Mouse (Mus musculus) ovary, postnatal 10 days (tissue): ENCODE measurements around the gene Elfn1.
"Not testable (repeated sequence)": the region's sequence is repeated elsewhere in the genome, so short reads cannot be mapped to it uniquely, and the experiment has no call there.

ENCODE experiments used
- DNase-seq: peaks from one replicate; pipeline ENCODE4 v3.0.0; 2022; ENCODE audit warnings: low spot score

Gene Elfn1

DNA sequence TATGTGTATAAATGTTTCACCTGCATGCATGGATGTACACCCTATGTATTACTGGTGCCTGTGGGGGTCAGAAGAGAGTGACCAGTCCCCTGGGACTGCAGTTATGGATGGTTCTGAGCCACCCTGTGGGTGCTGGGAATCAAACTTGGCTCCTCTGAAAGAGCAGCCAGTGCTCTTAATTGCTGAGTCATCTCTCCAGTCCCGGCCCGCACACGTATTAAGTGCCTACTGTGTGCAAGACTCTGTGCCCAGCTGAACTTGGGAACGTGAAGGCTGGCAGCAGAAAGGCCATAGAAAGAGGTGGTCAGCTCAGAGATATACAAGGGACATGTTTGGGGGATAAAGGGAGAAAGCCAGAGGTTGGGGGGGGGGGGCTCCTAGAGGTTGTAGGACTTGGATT is 68.8 kb downstream of the Elfn1 start:
- no peak for DNase-seq

DNA sequence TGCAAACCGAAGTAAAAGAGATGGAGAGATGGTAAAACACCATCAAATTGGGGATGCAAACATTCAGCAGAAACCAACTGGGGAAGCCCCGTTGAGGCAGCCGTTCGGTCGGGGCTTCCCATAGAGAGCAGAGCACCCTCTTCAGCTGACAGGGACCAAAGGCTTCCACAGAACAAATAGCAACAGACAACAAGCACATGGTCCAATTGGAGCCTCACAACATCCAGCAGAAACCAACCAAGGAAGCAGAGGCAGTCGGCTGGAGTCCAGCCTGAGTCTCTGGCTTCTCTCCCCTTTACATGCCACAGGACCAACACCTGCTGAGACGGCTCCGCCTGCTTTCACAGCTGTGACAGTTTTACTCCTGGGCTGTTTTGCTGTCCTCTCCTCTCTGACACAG is 69.7 kb downstream of the Elfn1 start:
- DNase-seq: no peak

DNA sequence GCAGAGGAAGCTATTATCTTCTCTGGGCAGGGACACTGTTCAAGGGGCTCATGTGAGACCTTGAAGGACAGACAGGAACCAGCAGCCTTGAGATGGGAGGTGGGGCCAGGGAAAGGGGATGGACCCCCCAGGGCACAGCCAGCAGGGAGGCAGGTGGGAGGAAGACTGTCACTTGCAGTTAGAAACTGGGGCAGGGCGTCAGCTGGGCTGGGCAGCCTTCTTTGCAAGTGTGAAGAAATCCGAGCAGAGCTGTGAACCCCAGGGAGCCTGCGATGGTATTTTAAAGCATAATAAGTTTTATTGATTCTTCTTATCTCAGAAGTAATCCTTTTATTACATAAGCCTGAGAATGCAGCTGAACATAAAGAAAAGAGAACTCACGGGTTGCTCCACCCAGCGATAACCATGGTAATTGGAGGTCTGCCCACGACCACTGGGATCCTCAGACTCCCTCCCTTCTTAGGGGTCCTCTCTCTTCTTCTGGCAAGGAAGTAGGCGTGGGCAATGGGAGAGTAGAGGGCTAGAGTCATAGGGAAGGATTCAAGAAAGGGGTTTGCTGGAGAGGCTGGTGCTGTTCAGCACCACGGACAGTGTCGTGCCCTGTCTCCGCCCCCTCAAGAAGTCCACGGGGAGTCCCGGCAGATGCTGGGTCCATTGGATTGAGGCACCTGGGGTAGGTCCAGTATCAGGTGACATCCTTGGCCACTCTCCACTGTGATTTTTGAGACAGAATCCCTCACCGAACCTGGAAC is 71.0 kb downstream of the Elfn1 start:
- no peak for DNase-seq

DNA sequence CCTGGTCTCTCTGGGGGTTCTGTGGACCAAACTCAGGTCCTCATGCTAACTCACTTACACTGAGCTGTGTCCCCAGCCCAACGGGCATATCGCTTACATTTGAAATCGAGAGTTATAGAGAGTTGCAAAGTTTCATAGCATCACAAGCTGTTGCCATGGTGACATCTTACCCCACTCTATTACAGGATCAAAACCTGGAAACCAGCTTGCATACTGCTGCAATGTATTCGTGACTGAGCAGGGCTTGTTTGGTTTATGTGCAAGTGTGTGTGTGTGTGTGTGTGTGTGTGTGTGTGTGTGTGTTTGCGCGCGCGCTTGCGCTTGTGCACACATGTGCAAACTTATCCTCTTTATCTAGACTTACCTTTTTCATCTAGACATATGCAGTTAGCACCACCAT is 71.6 kb downstream of the Elfn1 start:
- no peak for DNase-seq

DNA sequence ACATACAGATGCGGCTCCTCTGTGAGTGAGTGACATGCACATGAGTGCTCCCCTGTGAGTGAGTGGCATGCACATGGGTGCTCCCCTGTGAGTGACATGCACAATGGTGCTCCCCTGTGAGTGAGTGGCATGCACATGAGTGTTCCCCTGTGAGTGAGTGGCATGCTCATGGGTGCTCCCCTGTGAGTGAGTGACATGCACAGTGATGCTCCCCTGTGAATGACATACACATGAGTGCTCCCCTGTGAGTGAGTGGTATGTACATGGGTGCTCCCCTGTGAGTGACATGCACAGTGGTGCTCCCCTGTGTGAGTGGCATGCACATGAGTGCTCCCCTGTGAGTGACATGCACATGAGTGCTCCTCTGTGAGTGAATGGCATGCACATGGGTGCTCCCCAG is 74.2 kb downstream of the Elfn1 start:
- no peak for DNase-seq

DNA sequence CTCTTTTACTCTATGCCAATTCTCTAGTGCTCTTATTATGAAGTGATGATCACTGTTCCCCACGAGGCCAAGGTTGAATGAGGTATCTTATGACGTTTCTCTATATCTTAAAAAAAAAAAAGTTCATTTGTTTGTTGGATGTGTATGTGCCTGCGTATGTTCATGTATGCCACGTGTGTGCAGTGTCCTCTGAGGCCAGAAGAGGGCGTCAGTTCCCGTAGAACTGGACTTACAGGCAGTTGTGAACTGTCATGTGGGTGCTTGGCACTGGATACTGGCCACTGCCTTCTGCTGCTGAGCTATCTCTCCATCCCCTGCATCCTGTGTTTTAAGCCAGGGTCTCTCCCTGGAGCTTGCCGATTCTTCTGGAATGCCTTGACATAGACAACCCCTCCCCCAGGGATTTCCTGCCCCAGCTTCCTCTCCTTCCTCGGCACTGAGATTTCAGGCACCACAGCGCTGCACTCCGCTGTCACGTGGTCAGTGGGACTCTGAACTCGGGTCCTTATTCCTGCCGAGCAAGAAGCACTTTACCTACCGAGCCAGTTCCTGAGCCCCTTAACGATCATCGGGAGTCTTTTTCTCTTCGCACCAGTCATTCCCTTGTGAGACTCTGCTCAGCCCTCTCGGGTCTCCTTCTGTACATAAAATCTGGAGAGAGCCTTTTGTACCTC is 77.5 kb downstream of the Elfn1 start:
- no peak for DNase-seq

DNA sequence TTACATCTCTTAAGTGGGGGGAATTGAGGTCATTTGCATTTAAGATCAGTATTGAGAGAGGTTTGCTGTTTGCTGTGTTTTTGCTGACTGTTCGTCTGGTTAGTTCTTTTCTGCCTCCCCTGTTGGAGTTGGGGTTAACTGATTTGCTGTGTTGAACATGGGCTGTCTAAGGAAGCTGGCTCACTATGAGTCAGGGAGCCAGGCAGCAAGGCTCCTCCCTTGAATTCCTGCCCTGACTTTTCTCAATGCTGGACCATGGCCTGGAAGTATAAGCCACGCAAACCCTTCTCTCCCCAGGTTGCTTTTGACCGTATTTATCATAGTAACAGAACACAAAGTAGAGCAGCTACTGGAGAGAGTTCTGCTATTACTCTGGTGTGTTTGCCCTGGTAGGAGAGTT is 83.8 kb downstream of the Elfn1 start:
- no peak for DNase-seq

DNA sequence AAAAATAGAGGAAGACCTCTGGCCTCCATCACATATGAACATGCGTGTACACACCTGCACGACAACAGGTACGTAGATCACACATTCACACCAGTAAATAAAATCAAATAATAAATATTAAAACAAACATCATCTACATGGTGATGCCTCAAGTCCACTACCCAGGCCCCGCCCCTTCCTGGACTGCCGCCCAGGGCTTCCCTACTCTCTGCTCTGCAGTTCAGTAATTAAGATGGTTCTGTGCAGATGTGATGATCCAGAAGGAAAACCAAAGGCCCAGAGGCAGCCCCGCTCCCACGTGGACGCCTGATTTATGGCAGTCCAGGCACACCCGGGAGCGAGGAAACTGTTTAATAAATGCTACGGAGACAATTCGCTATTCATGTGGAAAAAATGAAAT is 90.6 kb downstream of the Elfn1 start:
- DNase-seq: not testable (repeated sequence)

DNA sequence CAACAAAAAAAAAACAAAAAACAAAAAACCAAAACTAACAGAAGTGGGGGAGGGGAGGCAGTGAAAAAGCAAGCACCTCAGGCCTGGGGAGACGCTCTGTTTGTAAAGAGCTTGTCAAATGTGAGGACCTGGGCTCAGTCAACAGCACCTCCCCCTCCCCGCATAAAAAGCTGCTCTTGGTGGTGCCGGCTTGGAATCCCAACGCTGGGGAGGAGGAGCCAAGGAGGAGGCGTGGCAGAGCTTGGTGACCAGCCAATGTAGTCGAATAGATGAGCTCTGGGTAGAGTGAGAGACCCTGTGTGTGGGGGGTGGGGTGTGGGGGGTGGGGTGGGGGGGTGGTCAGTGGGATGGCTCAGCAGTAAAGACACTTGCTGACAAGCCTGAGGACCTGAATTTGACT is 91.2 kb downstream of the Elfn1 start:
- no peak for DNase-seq

DNA sequence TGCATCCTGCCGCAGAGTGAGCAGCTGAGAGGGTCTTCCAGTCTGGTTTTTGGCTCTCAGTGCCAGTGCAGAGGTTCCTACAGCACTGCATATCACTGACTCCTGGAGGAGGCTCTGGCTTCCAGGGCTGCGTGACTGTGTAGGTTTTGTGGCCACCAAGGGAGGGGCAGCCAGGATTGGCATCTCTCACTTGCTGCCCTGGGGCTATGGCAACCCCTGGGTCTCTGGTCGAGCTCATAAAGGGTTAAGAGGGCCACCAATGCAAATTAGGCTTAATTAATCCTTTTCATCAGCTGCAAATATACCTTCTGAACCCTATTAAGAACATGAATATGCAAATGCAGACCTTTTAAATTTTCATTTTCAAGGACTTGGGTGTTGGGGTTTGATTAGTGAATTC is 94.8 kb downstream of the Elfn1 start:
- no peak for DNase-seq

DNA sequence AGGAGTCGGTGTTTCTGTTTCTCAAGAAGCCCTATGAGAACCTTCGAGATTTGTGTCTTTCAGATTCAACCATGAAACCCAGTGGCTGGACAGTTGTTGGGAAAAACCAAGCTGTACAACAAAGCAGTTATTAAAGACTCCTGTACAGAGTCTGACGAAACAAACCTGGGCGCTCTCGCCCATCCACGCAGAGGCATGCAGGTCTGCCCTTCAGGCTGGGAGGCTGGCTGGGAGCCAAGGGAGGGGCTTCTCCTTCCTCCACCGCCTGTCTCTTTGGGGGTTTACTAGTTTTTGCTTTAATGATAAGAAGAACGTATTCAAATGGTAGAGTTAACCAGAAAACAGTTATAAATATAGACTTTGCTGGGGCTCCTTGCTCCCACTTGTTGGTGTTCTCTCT is 99.1 kb downstream of the Elfn1 start:
- DNase-seq: no peak

DNA sequence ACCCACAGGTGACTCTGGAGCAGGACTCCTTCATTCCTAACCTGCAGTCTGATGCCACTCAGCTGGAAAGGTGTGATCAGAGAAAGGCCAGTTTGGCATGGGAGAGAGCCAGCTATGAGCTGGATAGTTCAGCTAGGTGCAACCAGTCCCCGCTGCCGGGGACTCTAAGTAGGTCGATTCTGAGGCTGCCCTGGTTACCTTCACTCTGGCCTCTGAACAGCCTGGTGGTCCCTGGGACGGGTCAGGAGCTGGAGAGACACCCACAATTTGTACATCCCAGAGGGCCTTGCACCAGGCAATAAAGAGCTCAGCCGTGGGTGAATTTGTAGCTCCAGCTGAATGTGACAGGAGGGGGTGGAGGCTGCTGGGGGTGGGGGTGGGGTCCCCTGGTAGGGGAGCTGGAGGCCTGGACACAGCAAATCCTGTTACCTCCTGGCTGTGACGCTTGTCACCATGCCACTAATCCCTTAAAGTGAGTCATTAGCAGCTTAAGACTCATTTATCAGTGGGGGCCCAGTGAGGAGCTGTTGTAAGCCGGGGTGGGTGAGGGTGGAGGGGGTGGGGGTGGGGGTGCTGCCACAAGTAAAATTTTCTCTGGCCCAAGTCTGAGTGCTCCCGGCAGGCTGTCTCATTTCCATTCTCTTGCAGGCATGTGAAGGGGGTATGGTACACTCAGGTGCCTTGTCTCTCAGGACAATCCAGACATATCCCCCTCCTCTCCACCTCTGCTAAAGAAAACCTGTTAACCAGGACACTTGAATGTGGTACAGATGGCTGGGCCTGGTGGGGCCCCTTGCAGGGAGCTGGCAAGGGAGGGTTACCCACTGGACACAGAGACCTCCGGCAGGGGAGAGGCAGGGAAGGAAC is 100.1 kb downstream of the Elfn1 start:
- DNase-seq: no peak

DNA sequence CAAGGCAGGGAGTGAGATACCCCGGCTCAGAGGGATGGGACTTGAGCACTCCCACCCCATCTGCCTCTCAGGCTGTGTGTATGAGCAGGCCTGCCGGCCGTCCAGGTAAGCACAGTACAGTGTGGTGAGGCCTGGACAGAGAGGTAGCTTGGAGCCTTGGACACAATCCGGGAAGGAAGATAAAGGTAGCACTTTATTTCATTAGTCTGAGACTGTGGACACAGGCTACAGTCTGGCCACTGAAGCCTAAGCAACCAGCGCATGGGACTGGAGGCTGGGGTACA is 100.7 kb downstream of the Elfn1 start:
- DNase-seq: no peak

DNA sequence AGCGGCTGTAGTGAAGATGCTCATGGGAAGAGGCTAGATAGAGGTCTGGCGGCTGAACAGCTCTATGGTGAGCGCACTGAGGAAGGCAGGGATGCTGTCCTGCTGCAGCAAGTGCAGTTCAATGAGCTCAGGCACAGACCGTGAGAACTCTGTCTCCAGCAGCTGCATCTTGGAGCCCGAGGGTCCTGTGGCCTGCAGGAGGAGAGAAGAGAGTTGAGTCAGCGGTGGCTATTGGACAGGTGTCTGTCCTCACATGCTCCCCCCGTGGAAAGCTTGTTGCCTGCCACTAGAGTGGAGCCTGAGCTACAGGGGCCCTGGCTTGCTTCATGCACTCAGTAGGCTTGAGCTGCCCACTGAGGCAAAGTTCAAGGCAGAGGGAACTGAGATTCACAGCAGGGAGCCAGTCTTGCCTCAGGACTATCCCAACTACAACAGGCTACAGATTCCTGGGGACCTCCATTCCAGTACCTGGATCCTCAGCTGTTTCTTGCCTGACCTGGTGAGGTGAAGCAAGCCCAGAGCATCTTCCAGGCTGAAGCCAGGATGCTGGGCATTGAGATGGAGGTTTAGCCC is 101.4 kb downstream of the Elfn1 start:
- no peak for DNase-seq

DNA sequence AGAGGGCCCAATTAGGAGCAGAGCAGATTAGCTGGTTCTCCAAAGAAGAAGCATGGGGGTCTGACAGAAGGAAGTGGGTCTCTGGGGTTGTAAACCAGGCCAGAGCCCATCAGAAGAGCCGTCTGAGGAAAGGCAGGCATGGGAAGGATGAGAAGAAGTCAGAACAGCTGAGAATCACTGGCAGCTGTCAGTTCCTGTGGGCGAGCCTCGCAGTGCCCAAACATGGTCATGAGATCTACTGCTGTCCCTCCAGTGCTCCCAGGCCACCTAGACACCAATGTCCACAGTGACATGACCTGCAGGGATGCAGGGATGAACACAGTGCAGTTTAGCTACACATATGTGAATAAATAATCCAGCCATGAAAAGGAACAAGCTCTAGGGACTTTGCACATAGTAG is 102.7 kb downstream of the Elfn1 start:
- no peak for DNase-seq

DNA sequence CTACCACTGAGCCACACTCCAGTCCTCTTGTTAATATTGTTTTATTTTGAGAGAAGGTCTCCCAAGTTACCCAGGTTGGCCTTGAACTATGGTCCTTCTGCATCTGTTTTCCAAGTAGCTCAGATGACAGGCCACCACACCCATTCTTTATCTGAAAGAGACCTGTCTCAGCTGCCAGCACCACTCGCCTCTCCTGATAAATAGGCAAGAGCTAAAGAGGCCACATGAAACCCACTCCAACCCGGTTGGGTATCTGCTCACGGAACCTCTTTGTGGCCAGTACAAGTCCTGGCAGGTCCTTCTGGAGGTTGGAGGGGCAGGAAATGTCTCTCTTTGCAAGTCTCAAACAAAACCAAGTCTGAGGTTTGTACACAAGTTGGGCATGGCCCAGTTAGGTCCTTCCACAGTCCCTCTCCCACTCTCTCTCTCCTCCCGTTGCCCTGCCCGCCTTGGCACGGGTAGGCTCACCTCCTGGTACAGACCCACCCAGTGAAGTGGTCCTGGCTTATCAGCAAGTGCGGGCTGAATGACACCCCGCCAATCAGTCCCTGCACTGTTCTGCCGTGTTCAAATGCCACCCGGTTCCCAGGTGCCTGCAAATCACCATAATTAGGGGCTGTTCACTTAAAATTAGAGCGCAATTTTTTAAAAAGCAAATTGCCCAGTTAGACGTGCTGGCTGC is 104.7 kb downstream of the Elfn1 start:
- DNase-seq: no peak

DNA sequence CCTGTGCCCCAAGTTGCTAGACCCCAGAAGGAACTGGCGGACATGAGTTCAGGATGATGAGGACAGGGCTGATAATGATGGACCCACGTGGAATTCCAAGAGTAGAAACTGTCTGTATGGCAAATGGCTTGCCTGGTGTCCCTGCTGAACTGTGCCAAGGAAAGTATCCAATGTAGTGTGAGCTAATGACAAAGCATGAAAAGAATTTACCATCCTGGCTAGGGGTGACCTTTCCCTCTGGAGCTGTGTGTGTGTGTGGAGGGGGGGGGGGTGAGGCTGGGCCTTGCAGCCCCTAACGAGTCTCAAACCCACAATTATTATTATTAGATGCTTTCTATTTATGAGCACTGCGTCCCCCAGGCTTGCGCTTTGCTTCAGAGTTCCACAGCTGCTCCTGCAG is 105.9 kb downstream of the Elfn1 start:
- no peak for DNase-seq

DNA sequence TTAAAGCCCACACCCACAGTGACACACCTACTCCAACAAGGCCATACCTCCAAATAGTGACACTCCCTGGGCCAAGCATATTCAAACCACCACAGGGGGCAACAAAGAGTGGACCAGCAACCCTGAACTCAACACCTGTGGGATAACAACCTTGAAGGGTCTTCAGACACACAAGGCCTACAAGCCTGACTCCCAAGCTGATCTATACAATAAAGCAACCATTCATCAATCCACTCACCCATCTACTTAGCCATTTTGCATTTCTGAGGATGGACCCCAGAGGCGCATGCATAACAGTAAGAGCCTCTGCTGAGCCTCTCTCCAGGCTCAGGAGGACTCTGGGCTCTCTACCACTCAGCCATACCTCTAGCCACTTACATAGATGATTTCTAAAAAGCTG is 109.2 kb downstream of the Elfn1 start:
- DNase-seq: no peak

DNA sequence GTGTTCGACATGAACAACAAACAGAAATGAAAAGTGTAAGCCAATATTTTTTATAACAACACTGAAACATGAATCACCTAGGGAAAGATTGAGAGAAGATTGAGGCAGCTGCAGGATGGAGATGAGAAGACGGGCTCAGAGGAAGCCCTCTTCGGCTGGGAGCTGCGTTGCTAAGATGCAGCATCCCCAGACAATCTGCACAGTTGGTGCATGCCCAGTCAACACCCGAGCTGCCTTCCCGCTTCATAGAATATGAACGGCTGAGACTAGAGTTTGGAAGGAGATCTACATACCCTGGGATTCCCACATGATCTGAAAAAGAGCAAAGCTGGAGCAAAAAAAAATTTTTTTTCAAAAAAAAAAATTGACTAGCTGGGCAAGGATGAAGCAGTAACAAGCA is 111.0 kb downstream of the Elfn1 start:
- no peak for DNase-seq

DNA sequence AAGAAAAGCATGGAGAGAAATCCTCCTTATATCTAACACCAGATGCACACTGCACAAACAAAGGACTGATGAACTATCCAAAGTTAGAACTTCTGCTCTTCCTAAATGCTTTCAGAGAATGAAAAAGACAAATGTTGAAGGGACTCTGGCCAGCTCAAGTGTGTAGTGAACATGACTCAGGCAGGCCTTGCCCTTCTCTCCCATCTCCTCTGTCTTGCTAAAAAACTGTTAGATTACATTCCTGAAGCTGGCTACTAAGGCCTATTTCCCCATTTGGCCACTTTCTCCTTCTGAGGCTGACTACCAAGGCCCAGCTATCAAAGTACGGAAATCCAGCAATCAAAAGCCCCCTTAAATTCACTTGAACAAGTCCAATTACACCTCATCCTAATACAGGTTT is 111.9 kb downstream of the Elfn1 start:
- DNase-seq: no peak

DNA sequence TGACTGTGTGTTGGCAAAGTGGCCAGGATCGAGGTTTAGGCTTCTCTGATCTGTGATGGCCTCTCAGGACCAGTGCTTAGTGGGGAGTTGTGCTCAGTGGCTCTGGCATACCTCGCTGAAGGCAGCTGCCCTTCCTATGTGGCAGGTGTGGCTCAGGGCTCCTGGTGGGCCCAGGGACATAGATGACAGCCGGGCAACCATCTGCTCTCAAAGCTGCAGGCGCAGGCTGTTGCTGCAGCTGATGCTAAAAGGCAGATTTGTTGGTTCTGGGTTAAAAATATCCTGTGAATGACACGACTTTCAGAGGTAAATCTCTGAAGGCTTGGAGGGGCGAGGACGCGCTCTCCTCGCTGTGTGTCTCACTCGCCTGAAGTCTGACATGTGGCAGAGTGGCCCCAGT is 114.0 kb downstream of the Elfn1 start:
- DNase-seq: no peak

DNA sequence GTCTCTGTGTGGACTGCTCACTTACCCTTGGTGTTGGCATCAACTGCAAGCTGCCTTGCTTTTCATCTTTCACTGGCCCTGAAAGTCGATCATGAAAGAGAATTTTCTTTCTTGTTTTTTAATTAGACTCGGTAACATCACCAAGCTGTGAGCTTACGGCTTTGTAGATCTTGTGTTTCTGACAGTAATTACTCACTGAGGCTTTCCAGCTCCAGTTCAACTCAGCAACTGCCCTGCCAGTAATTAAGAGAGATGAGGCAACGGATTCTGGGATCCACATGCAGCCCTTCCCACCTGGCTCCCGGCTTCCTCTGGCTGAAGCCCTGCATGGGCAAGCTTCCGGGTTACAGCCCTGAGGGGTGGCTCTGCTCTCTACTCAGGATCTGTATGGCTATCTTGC is 115.1 kb downstream of the Elfn1 start:
- no peak for DNase-seq
